Mouse (Mus musculus): ENCODE measurements around the gene Bricd5. TPM values are rescaled to one million over a fixed set of nuclear protein-coding genes. Genes with fewer than 3 reads are reported as not detected.
"Not testable (repeated sequence)": the region's sequence is repeated elsewhere in the genome, so short reads cannot be mapped to it uniquely, and the experiment has no call there.

Bricd5 gene
- polyA plus RNA-seq, 1 experiment from 2014 or later: not detected

DNA sequence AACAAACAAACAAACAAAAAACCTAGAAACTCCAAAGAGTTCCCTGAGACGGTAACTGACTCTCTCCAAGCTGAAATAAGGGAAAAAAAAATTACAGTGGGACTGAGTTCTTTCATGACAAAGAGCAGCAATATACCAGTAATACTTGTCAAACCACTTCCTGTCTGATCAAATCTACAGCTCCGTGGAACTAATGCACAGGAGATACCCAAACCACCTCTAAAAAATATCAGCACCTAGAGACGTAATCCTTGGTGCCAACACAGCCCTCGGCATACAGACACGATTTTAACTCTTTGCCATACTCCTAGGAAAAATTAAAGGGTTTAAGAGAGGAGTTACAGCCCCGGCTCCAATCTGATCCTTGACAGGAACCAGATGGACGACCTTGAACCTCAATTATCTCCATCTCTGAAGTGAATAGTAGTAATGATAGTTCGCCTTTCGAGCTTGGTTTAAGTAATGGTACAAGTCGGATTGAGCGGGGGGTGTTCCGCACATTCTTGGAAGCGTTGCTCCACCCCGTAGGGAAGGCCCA, 19.4 kb upstream of the Bricd5 start:
- Histone ChIP-seq H3K9me3 (ENCODE audit: control insufficient read depth, low read length) (no peaks in the 10 kb centered on the region), H3K4me3 (replicated peaks; ENCODE audit: low read depth, low read length) (peak overlapping the region; percentile 91), H3K27ac (replicated peaks; ENCODE audit: low read depth, low read length) (peak overlapping the region; percentile 93), H3K36me3 (ENCODE audit: control insufficient read depth, insufficient read depth, low read length) (peaks cover 21% of the 10 kb centered on the region), H3K27me3 (ENCODE audit: control insufficient read depth, insufficient read depth, low read length) (no peaks in the 10 kb centered on the region), H3K4me2 (ENCODE audit: low read length) (peak overlapping the region; percentile 84), H3K4me1 (ENCODE audit: control insufficient read depth, insufficient read depth, low read length) (peaks cover 15% of the 10 kb centered on the region), H3K9ac (replicated peaks; ENCODE audit: low read length) (peak overlapping the region; percentile 89)
- no peak for DNase-seq
- ATAC-seq (ENCODE audit: low FRiP score, low TSS enrichment): no peak
- WGBS: 10% methylated on average over 14 of the region's 14 CpGs

DNA sequence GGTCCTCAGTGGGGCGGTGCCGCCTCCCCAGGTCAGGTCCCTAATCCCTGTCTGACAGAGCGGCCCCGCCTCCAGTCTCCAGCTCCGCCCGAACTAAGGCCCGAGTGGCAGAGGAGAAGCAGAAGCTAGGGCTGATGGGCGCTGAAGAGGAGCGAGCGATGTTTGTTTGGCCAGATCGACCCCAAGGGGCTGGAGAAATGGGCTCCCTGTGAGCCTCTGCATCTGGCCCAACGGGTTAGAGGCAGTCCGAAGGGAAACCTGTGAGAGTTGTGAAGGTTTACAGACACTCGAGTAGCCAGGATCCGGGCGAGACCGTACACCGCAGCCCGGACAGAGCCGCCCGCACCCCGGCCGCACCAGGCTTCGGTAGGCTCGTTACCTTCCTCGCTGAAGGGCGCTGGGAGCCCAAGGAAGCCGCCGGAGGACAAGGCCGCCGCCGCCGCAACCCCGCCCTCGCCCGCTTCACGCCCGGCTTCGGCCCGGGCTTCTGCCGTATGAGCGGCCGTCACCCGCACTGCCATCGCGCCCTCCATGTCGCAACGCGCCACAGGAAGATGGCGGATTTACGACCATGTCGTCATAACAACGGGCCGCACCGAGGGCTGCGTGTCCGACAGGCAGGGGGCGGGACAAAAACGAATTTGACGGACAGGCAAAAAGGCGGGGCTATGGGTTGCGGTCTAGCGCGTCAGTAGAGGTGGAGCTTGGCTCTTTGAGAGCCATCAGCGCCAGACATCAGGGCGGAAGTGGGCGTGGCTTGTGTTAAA, 18.7 kb upstream of the Bricd5 start:
- H3K9ac ChIP-seq (replicated peaks; ENCODE audit: low read length): peak overlapping the region; percentile 89
- peak overlapping the region; percentile 84 for H3K4me2 ChIP-seq (ENCODE audit: low read length)
- H3K9me3 ChIP-seq (ENCODE audit: control insufficient read depth, low read length): no peaks in the 10 kb centered on the region
- peak overlapping the region; percentile 91 for H3K4me3 ChIP-seq (replicated peaks; ENCODE audit: low read depth, low read length)
- peak; percentile 96 for ATAC-seq (ENCODE audit: low FRiP score, low TSS enrichment)
- under 1% methylated on average over 67 of the region's 67 CpGs for WGBS
- peak; percentile 99 for DNase-seq
- peak overlapping the region; percentile 93 for H3K27ac ChIP-seq (replicated peaks; ENCODE audit: low read depth, low read length)
- peaks cover 14% of the 10 kb centered on the region for H3K36me3 ChIP-seq (ENCODE audit: control insufficient read depth, insufficient read depth, low read length)
- H3K4me1 ChIP-seq (ENCODE audit: control insufficient read depth, insufficient read depth, low read length): peaks cover 15% of the 10 kb centered on the region
- no peaks in the 10 kb centered on the region for H3K27me3 ChIP-seq (ENCODE audit: control insufficient read depth, insufficient read depth, low read length)

GRCm38 (mm10) chr17:24455523-24456206, 18.0 kb upstream of the Bricd5 start:
- 49% methylated on average over 10 of the region's 10 CpGs for WGBS

DNA sequence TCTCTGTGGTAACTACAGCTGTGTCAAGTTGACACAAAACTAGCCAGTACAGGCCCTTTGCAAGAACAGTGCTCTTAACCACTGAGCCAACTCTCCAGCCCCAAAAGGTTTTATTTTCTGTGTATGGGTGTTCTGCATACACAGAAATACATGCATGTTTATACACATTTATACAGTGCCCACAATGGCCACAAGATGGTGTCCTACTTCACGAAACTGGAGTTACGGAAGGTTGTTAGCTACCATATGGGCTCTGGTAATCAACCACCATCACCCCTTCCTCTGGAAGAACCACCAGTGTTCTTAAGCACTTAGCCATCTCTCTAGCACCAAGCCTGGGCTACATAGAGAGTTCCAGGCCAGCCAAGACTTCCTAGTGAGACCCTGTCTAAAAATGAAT, 12.1 kb upstream of the Bricd5 start:
- no peak overlapping the region for H3K9ac ChIP-seq (replicated peaks; ENCODE audit: low read length)
- H3K36me3 ChIP-seq (ENCODE audit: control insufficient read depth, insufficient read depth, low read length): no peaks in the 10 kb centered on the region
- no peak for ATAC-seq (ENCODE audit: low FRiP score, low TSS enrichment)
- H3K4me2 ChIP-seq (ENCODE audit: low read length): no peak overlapping the region
- no peak overlapping the region for H3K4me3 ChIP-seq (replicated peaks; ENCODE audit: low read depth, low read length)
- WGBS: 67% methylated on average over 2 of the region's 2 CpGs
- no peak overlapping the region for H3K27ac ChIP-seq (replicated peaks; ENCODE audit: low read depth, low read length)
- peak; percentile 53 for DNase-seq
- H3K27me3 ChIP-seq (ENCODE audit: control insufficient read depth, insufficient read depth, low read length): no peaks in the 10 kb centered on the region
- H3K4me1 ChIP-seq (ENCODE audit: control insufficient read depth, insufficient read depth, low read length): no peaks in the 10 kb centered on the region
- H3K9me3 ChIP-seq (ENCODE audit: control insufficient read depth, low read length): no peaks in the 10 kb centered on the region

More at GRCm38 (mm10) chr17:24455523-24456206, 18.0 kb upstream of the Bricd5 start:
- not testable (repeated sequence) for DNase-seq; H3K36me3 ChIP-seq (ENCODE audit: control insufficient read depth, insufficient read depth, low read length); H3K9ac ChIP-seq (replicated peaks; ENCODE audit: low read length); ATAC-seq (ENCODE audit: low FRiP score, low TSS enrichment); H3K9me3 ChIP-seq (ENCODE audit: control insufficient read depth, low read length); H3K27me3 ChIP-seq (ENCODE audit: control insufficient read depth, insufficient read depth, low read length); H3K27ac ChIP-seq (replicated peaks; ENCODE audit: low read depth, low read length)
- H3K4me2 ChIP-seq (ENCODE audit: low read length): peak overlapping the region; percentile 84
- peak overlapping the region; percentile 91 for H3K4me3 ChIP-seq (replicated peaks; ENCODE audit: low read depth, low read length)
- peaks cover 15% of the 10 kb centered on the region for H3K4me1 ChIP-seq (ENCODE audit: control insufficient read depth, insufficient read depth, low read length)

DNA sequence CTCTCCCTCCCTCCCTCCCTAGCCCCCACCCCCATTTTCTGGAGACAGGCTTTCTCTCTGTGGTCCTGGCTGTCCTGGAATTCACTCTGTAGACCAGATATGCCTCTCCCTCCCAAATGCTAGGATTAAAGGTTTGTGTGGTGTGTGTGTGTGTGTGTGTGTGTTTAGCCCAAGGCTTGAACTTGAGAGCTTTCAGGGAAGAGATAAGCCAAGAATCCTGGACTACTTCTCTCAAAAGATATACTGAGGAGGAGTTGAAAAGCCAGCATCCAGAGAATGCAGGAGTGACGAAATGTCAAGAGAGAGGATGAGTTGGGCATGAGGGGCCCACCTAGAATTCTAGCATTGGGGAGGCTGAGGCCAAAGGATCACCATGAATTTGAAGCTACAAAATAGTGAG, 10.8 kb upstream of the Bricd5 start:
- Histone ChIP-seq H3K9me3 (ENCODE audit: control insufficient read depth, low read length) (no peaks in the 10 kb centered on the region), H3K4me2 (ENCODE audit: low read length) (no peak overlapping the region), H3K36me3 (ENCODE audit: control insufficient read depth, insufficient read depth, low read length) (no peaks in the 10 kb centered on the region), H3K4me1 (ENCODE audit: control insufficient read depth, insufficient read depth, low read length) (no peaks in the 10 kb centered on the region), H3K9ac (replicated peaks; ENCODE audit: low read length) (no peak overlapping the region), H3K27ac (replicated peaks; ENCODE audit: low read depth, low read length) (no peak overlapping the region), H3K4me3 (replicated peaks; ENCODE audit: low read depth, low read length) (no peak overlapping the region), H3K27me3 (ENCODE audit: control insufficient read depth, insufficient read depth, low read length) (no peaks in the 10 kb centered on the region)
- ATAC-seq (ENCODE audit: low FRiP score, low TSS enrichment): no peak
- no peak for DNase-seq
- WGBS: 94% methylated on average over 1 of the region's 1 CpGs

DNA sequence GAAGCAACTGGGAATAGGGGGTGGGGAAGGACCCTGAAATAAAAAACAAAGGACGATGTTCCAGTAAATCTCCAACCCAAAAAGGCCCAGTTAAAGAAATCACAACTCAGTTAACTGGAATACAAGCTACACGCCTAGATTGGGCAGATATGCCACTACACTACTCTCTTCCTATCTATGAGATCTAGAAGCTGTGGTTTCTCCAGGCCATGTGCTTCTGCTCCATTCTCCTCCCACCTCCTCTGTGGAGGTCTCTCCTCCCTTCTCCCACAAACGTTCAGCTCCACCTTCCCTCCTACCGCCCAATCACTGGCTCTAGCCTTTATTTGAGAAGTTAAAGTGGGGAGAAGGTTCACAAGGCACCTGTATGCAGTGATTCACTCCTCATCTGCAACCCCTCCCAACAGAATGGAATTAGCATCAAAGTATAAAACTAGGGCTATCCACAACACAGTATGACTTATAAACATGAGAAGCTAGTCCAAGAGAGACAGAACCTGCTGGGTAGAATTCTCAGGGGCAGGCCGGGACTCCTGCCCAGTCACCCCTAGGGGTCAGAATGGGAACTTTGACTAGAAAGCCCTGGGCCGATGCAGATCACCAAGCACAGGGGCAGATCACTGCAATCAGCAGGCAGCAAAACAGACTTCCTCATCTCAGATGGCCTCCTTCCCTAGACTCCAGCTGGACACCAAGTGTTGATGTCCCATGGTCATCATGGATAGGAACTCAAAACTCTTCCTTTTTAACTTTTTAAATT, 10.1 kb upstream of the Bricd5 start:
- H3K27ac ChIP-seq (replicated peaks; ENCODE audit: low read depth, low read length): no peak overlapping the region
- H3K36me3 ChIP-seq (ENCODE audit: control insufficient read depth, insufficient read depth, low read length): no peaks in the 10 kb centered on the region
- no peak overlapping the region for H3K4me3 ChIP-seq (replicated peaks; ENCODE audit: low read depth, low read length)
- no peaks in the 10 kb centered on the region for H3K4me1 ChIP-seq (ENCODE audit: control insufficient read depth, insufficient read depth, low read length)
- ATAC-seq (ENCODE audit: low FRiP score, low TSS enrichment) (no peak), DNase-seq (no peak)
- H3K9me3 ChIP-seq (ENCODE audit: control insufficient read depth, low read length): no peaks in the 10 kb centered on the region
- no peak overlapping the region for H3K4me2 ChIP-seq (ENCODE audit: low read length)
- H3K27me3 ChIP-seq (ENCODE audit: control insufficient read depth, insufficient read depth, low read length): no peaks in the 10 kb centered on the region
- no peak overlapping the region for H3K9ac ChIP-seq (replicated peaks; ENCODE audit: low read length)
- WGBS: 64% methylated on average over 6 of the region's 6 CpGs

GRCm38 (mm10) chr17:24468636-24469246, 4.9 kb upstream of the Bricd5 start:
- H3K27me3 ChIP-seq (ENCODE audit: control insufficient read depth, insufficient read depth, low read length): no peaks in the 10 kb centered on the region
- ATAC-seq (ENCODE audit: low FRiP score, low TSS enrichment): no peak
- WGBS: 95% methylated on average over 5 of the region's 5 CpGs
- no peak overlapping the region for H3K4me2 ChIP-seq (ENCODE audit: low read length)
- no peak overlapping the region for H3K4me3 ChIP-seq (replicated peaks; ENCODE audit: low read depth, low read length)
- no peaks in the 10 kb centered on the region for H3K9me3 ChIP-seq (ENCODE audit: control insufficient read depth, low read length)
- H3K36me3 ChIP-seq (ENCODE audit: control insufficient read depth, insufficient read depth, low read length): peaks cover 10% of the 10 kb centered on the region
- H3K4me1 ChIP-seq (ENCODE audit: control insufficient read depth, insufficient read depth, low read length): peaks cover 19% of the 10 kb centered on the region
- no peak overlapping the region for H3K9ac ChIP-seq (replicated peaks; ENCODE audit: low read length)
- DNase-seq: no peak
- no peak overlapping the region for H3K27ac ChIP-seq (replicated peaks; ENCODE audit: low read depth, low read length)

- peak overlapping the region; percentile 99 for H3K4me2 ChIP-seq (ENCODE audit: low read length)
- H3K9me3 ChIP-seq (ENCODE audit: control insufficient read depth, low read length): no peaks in the 10 kb centered on the region
- H3K4me1 ChIP-seq (ENCODE audit: control insufficient read depth, insufficient read depth, low read length): peaks cover 19% of the 10 kb centered on the region
- H3K27me3 ChIP-seq (ENCODE audit: control insufficient read depth, insufficient read depth, low read length): no peaks in the 10 kb centered on the region
- peaks cover 17% of the 10 kb centered on the region for H3K36me3 ChIP-seq (ENCODE audit: control insufficient read depth, insufficient read depth, low read length)
- 20% methylated on average over 7 of the region's 7 CpGs for WGBS
- peak overlapping the region; percentile 83 for H3K27ac ChIP-seq (replicated peaks; ENCODE audit: low read depth, low read length)
- no peak for ATAC-seq (ENCODE audit: low FRiP score, low TSS enrichment)
- H3K4me3 ChIP-seq (replicated peaks; ENCODE audit: low read depth, low read length): peak overlapping the region; percentile 80
- no peak for DNase-seq
- H3K9ac ChIP-seq (replicated peaks; ENCODE audit: low read length): peak overlapping the region; percentile 47
Measured at GRCm38 (mm10) chr17:24469336-24469909, 4.3 kb upstream of the Bricd5 start.

Data from midbrain, embryonic 14.5 days (tissue).